Mouse (Mus musculus): ENCODE measurements around the gene Ccr10. TPM values are rescaled to one million over a fixed set of nuclear protein-coding genes. Genes with fewer than 3 reads are reported as not detected.

The Ccr10 gene
- polyA plus RNA-seq, 1 experiment from 2014 or later: 0.12 TPM

DNA sequence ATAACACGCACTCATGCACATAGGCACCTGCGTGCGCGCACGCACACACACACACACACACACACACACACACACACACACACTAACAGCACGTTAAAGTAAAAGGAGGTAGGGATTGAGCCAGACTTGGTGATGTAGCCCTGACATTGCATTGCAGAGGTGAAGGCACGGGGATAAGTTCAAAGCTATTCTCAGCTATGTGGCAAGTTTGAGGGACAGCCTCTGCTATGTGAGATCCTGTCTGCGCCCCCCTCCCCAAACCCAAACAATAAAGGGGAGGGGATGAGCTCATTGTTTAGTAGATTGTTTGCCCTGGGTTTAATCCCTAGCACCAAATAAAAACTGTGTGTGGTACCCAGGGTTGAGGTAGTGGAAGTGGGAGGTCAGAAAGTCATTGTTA, 34.2 kb downstream of the Ccr10 start:
- ATAC-seq (ENCODE audit: low read depth): no peak
- Histone ChIP-seq H3K27ac (ENCODE audit: low read depth, low read length) (no peak overlapping the region), H3K9ac (replicated peaks; ENCODE audit: low read depth, low read length) (no peak overlapping the region), H3K4me3 (ENCODE audit: low read depth, low read length) (no peak overlapping the region), H3K27me3 (ENCODE audit: control insufficient read depth, insufficient read depth, low read length) (no peaks in the 10 kb centered on the region), H3K4me2 (ENCODE audit: low read depth, low read length) (no peak overlapping the region), H3K4me1 (ENCODE audit: control insufficient read depth, insufficient read depth, low read length) (peaks cover 3% of the 10 kb centered on the region; the same call in 1 of the 2 replicates), H3K9me3 (ENCODE audit: control insufficient read depth, low read length) (no peaks in the 10 kb centered on the region), H3K36me3 (ENCODE audit: control insufficient read depth, insufficient read depth, low read length) (no peaks in the 10 kb centered on the region)
- WGBS: 89% methylated on average over 8 of the region's 8 CpGs

DNA sequence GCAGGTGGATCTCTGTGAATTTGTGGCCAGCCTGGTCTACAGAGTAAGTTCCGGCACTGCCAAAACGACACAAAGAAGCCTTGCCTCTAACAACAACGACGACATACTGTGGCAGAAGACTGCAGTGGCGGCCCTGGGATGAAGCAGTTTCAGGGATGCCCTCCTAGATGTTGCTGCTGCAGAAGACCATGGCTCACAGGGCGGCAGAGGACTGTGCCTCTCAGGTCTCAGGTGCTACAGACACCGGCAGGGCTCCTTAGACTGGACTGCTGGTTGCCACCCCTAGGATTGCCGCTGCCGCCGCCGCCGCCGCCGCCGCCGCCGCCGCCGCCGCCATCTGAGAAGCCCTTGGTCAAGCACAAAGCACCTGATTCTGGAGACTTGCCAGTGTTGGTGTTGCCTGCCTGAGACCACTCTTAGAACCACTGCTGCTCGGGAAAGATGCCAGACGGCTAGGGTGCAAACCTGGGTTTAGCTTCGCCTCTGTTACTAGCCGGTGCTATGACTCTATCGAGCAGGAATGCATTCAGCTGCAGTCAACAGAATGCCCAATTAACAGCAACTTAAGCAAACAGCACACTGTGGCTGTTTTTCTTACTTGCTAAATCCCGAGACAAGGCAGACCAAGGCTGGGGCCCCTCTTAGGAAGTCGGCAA, 35.0 kb downstream of the Ccr10 start:
- Histone ChIP-seq H3K36me3 (ENCODE audit: control insufficient read depth, insufficient read depth, low read length) (no peaks in the 10 kb centered on the region), H3K9ac (replicated peaks; ENCODE audit: low read depth, low read length) (peak overlapping the region; percentile 42), H3K4me2 (ENCODE audit: low read depth, low read length) (peak overlapping the region; percentile 47), H3K4me1 (ENCODE audit: control insufficient read depth, insufficient read depth, low read length) (peaks cover 3% of the 10 kb centered on the region; the same call in 1 of the 2 replicates), H3K9me3 (ENCODE audit: control insufficient read depth, low read length) (no peaks in the 10 kb centered on the region), H3K27ac (ENCODE audit: low read depth, low read length) (peak overlapping the region; percentile 57; the same call in 1 of the 2 replicates), H3K27me3 (ENCODE audit: control insufficient read depth, insufficient read depth, low read length) (no peaks in the 10 kb centered on the region), H3K4me3 (ENCODE audit: low read depth, low read length) (peak overlapping the region; percentile 17)
- WGBS: 41% methylated on average over 27 of the region's 27 CpGs
- peak; percentile 29; the same call in 1 of the 2 replicates for ATAC-seq (ENCODE audit: low read depth)

DNA sequence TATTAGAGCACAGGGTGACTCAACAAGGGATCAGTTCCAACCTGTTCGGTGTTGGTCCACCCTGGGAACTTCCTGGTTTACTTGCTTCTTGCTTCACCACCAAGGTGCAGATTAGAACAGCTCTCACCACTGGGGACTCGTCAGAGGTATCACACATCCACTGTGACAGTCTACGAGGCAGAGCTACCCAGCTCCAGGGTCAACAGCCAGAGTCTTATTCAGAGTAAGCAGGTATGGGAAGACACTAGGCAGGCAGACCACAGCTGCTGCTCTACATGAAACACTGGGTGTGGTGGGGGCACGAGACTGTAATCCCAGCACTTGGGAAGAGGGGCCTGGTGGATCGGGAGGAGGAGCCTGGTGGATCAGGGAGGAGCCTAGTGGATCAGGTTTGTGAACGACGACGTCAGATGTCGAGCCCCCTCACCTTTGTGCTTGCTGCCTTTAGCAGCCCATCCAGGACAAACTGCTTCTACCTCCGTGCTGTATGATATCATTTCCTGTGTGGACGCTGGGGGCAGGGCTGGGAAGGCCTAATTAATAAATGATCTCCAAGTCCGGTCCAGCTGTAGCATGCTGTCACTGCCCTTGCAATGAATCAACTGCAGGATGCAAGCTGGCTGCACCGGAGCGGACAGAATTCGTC, 36.6 kb downstream of the Ccr10 start:
- Histone ChIP-seq H3K4me1 (ENCODE audit: control insufficient read depth, insufficient read depth, low read length) (peaks cover 3% of the 10 kb centered on the region; the same call in 1 of the 2 replicates), H3K27me3 (ENCODE audit: control insufficient read depth, insufficient read depth, low read length) (no peaks in the 10 kb centered on the region), H3K9me3 (ENCODE audit: control insufficient read depth, low read length) (no peaks in the 10 kb centered on the region), H3K27ac (ENCODE audit: low read depth, low read length) (peak overlapping the region; percentile 52; the same call in 1 of the 2 replicates), H3K4me3 (ENCODE audit: low read depth, low read length) (no peak overlapping the region), H3K9ac (replicated peaks; ENCODE audit: low read depth, low read length) (no peak overlapping the region), H3K36me3 (ENCODE audit: control insufficient read depth, insufficient read depth, low read length) (no peaks in the 10 kb centered on the region), H3K4me2 (ENCODE audit: low read depth, low read length) (0 out of 2 replicates have a peak overlapping the region, but pooled peaks have one; percentile 7)
- no peak for ATAC-seq (ENCODE audit: low read depth)
- 16% methylated on average over 15 of the region's 15 CpGs for WGBS

DNA sequence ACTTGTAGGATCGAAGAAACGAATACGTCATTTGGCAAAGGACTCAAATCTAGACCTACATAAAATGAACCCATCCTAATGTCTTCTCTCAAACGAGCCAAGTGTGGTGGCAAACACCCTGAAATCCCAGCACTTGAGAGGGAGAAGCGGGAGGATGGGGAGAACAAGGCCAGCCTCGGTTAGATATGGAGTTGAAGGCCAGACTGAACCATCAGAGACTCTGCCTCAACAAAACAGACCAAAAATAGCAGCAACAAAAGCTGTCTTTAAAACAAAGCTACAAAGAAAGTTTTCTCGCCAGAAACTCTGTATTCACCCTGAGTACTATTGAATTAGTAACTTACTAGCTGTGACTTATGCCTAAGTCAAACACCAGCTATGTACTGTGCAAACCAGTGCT, 38.2 kb downstream of the Ccr10 start:
- Histone ChIP-seq H3K27ac (ENCODE audit: low read depth, low read length) (no peak overlapping the region), H3K4me3 (ENCODE audit: low read depth, low read length) (no peak overlapping the region), H3K9ac (replicated peaks; ENCODE audit: low read depth, low read length) (no peak overlapping the region), H3K27me3 (ENCODE audit: control insufficient read depth, insufficient read depth, low read length) (no peaks in the 10 kb centered on the region), H3K36me3 (ENCODE audit: control insufficient read depth, insufficient read depth, low read length) (no peaks in the 10 kb centered on the region), H3K4me1 (ENCODE audit: control insufficient read depth, insufficient read depth, low read length) (peaks cover 3% of the 10 kb centered on the region; the same call in 1 of the 2 replicates), H3K9me3 (ENCODE audit: control insufficient read depth, low read length) (no peaks in the 10 kb centered on the region), H3K4me2 (ENCODE audit: low read depth, low read length) (no peak overlapping the region)
- ATAC-seq (ENCODE audit: low read depth): no peak
- WGBS: 76% methylated on average over 7 of the region's 7 CpGs

DNA sequence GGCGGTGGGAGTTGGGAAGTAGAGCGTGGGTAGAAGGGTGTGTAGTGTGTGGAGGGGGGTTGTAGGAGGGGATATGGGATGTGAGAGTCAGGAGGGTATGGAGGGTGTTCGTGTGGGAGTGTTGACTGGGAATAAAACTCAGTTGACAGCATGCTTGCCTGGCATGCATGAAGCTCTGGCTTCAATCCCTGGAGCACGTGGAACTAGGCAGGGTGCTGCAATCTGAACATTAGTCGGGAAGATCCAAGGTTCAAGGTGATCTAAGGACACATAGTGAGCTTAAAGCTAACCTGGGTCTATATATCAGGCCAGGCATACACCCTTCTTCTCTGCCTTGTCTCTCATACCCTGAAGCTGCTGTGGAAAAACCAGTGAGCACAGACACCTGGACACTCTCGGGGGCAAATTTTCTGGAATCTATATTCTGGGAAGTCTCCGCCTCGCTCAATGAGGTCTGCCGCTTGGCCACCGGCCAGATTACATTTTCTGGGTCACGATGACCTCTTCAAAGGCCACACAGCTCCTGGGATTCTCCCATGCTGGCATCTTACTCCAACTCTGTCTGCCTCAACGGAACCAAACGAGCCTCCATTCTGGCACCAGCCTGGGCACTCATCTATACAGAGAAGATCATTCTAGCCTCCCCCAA, 40.9 kb downstream of the Ccr10 start:
- Histone ChIP-seq H3K27me3 (ENCODE audit: control insufficient read depth, insufficient read depth, low read length) (no peaks in the 10 kb centered on the region), H3K9me3 (ENCODE audit: control insufficient read depth, low read length) (no peaks in the 10 kb centered on the region), H3K4me3 (ENCODE audit: low read depth, low read length) (no peak overlapping the region), H3K4me1 (ENCODE audit: control insufficient read depth, insufficient read depth, low read length) (peaks cover 3% of the 10 kb centered on the region; the same call in 1 of the 2 replicates), H3K4me2 (ENCODE audit: low read depth, low read length) (no peak overlapping the region), H3K9ac (replicated peaks; ENCODE audit: low read depth, low read length) (no peak overlapping the region), H3K36me3 (ENCODE audit: control insufficient read depth, insufficient read depth, low read length) (no peaks in the 10 kb centered on the region), H3K27ac (ENCODE audit: low read depth, low read length) (no peak overlapping the region)
- ATAC-seq (ENCODE audit: low read depth): no peak
- WGBS: 81% methylated on average over 13 of the region's 13 CpGs

DNA sequence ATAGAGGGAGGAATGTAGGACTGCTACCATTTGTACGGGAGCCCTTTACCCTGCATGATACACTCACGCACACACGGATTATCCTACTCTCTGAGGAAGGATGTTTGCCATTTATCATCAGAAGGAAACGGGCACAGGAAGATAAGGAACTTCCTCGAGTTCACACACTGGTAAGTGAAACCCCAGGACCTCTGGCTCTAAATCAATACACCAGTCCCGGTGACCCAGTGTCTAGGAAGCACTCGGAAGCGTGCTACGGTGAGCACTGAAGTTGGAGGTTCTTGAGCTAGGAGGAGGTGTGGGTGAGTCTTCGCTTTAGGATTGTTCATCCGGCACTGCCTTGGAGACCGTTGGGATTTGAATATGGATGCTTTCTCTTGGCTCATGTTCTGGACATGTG, 42.2 kb downstream of the Ccr10 start:
- H3K4me2 ChIP-seq (ENCODE audit: low read depth, low read length): no peak overlapping the region
- H3K27me3 ChIP-seq (ENCODE audit: control insufficient read depth, insufficient read depth, low read length): no peaks in the 10 kb centered on the region
- no peaks in the 10 kb centered on the region for H3K9me3 ChIP-seq (ENCODE audit: control insufficient read depth, low read length)
- H3K36me3 ChIP-seq (ENCODE audit: control insufficient read depth, insufficient read depth, low read length): no peaks in the 10 kb centered on the region
- H3K4me3 ChIP-seq (ENCODE audit: low read depth, low read length): no peak overlapping the region
- no peaks in the 10 kb centered on the region for H3K4me1 ChIP-seq (ENCODE audit: control insufficient read depth, insufficient read depth, low read length)
- no peak for ATAC-seq (ENCODE audit: low read depth)
- WGBS: 84% methylated on average over 12 of the region's 12 CpGs
- no peak overlapping the region for H3K9ac ChIP-seq (replicated peaks; ENCODE audit: low read depth, low read length)
- no peak overlapping the region for H3K27ac ChIP-seq (ENCODE audit: low read depth, low read length)

DNA sequence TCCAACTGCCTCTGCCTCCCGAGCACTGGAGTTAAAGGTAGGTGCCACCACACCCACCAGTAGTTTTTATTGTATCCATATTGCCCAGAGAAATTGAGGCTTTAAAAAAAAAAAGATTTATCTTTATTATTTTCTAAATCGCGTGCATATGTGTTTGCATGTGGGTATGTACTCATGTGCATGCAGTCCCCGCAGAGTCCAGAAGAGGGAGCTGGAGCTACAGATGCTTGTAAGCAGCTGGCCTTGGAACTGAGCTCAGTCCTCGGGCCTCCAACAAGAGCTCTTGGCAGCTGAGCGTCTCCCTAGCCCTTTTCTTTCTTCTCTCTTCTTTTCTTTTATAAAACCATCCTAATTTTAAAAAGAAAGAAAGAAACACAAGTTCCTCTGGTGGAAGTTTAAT, 43.5 kb downstream of the Ccr10 start:
- Histone ChIP-seq H3K36me3 (ENCODE audit: control insufficient read depth, insufficient read depth, low read length) (peaks cover under 1% of the 10 kb centered on the region; the same call in 1 of the 2 replicates), H3K4me3 (ENCODE audit: low read depth, low read length) (no peak overlapping the region), H3K27ac (ENCODE audit: low read depth, low read length) (no peak overlapping the region), H3K27me3 (ENCODE audit: control insufficient read depth, insufficient read depth, low read length) (no peaks in the 10 kb centered on the region), H3K9me3 (ENCODE audit: control insufficient read depth, low read length) (no peaks in the 10 kb centered on the region), H3K4me2 (ENCODE audit: low read depth, low read length) (no peak overlapping the region), H3K9ac (replicated peaks; ENCODE audit: low read depth, low read length) (no peak overlapping the region), H3K4me1 (ENCODE audit: control insufficient read depth, insufficient read depth, low read length) (no peaks in the 10 kb centered on the region)
- ATAC-seq (ENCODE audit: low read depth): no peak
- 87% methylated on average over 6 of the region's 6 CpGs for WGBS

DNA sequence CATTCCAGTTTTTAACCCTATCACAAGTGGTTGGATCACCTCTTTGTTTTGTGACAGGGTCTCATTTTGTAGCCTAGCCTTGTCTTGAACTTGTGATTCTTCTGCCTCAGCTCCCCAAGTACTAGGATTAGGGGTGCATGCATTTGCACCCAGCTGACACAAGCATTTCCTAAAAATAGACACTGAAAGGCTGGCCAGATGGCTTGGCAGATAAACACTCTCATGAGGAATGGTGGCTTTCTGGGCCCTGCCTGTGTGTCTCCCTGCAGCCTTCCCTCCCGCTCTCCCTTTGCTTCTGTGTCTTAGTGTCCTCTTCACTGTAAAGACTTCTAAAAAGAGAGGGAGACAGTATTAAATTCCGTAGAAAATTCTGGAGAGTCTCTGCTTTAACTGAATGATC, 44.1 kb downstream of the Ccr10 start:
- WGBS: 90% methylated on average over 2 of the region's 2 CpGs
- Histone ChIP-seq H3K9ac (replicated peaks; ENCODE audit: low read depth, low read length) (no peak overlapping the region), H3K27me3 (ENCODE audit: control insufficient read depth, insufficient read depth, low read length) (no peaks in the 10 kb centered on the region), H3K4me3 (ENCODE audit: low read depth, low read length) (no peak overlapping the region), H3K36me3 (ENCODE audit: control insufficient read depth, insufficient read depth, low read length) (peaks cover 5% of the 10 kb centered on the region; the same call in 1 of the 2 replicates), H3K4me2 (ENCODE audit: low read depth, low read length) (no peak overlapping the region), H3K27ac (ENCODE audit: low read depth, low read length) (no peak overlapping the region), H3K4me1 (ENCODE audit: control insufficient read depth, insufficient read depth, low read length) (no peaks in the 10 kb centered on the region), H3K9me3 (ENCODE audit: control insufficient read depth, low read length) (no peaks in the 10 kb centered on the region)
- no peak for ATAC-seq (ENCODE audit: low read depth)
